Mouse (Mus musculus): Measurements from ENCODE around the gene Ifi211. TPM values are rescaled to one million over a fixed set of nuclear protein-coding genes. Genes with fewer than 3 reads are reported as not detected.
"Not testable (repeated sequence)": the region's sequence is repeated elsewhere in the genome, so short reads cannot be mapped to it uniquely, and the experiment has no call there.

Ifi211 gene
- total RNA-seq (2021): 1 to 10 TPM; 3.1 to 5.3 TPM
- long read RNA-seq, experiment 1, partial matches to known transcripts: 0 of 4 reads
- long read RNA-seq, experiment 1, other reads (novel, unspliced or antisense): 0 of 4 reads
- long read RNA-seq, experiment 2, partial matches to known transcripts: 0 of 1 reads
- long read RNA-seq, experiment 2, other reads (novel, unspliced or antisense): 0 of 1 reads

DNA sequence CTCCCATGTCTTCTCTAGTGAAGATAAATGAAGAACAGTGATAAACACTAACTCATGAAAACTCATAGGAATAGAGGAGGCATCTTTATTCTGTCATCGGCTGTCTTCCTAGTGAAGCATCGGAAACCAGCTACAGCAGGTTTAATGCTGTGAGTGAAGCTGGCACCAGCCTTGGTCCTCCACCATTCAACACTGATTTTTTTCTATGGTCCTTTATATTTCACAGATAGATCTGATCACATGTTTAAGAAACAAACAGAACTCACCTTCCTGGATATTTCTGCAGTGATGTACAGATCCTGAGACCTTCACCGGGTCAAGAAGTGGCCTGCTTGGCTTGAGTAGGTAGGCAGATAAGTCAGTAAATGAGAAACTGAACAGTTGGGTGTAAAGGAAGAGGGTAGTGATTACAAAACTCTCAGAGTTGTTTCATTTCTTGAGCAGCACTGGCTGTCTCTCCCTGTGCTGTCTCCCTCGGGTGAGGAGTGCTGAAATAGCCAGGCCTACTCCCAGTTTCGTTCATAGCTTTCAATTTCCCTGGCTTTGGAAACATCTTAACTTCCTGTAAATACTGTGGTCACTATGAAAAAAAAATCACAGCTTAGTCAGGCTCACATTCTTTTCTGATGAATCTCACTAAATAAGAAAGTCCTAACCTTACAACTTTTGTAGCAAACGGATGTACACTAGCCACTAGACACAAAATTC, at the start of gene Ifi211:
Gene Ifi211, minus strand, starts transcription at position 499 of the 708 bp plus-strand sequence.
- not testable (repeated sequence) for DNase-seq (ENCODE audit: low spot score in 2 of 2)

DNA sequence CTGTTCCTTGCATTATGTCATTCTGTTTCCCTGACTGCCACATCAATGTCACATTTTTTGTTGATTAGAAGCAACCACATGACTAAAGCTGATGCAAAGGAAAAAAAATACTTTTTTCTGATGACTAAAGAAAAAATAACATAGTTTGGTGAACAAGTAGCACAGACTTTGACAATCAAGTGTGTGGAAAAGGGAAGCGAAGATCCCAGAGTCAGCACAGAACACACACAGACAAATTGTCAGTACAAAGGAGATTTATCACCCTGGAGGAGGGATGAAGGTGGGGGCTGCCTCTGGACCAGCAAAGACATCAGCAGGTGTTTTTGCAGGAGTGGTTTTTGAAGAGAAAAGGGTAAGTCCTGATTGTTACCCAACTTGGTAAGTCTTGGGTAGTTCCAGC, 48.6 kb upstream of the Ifi211 start:
- DNase-seq (ENCODE audit: low spot score in 2 of 2): not testable (repeated sequence)

DNA sequence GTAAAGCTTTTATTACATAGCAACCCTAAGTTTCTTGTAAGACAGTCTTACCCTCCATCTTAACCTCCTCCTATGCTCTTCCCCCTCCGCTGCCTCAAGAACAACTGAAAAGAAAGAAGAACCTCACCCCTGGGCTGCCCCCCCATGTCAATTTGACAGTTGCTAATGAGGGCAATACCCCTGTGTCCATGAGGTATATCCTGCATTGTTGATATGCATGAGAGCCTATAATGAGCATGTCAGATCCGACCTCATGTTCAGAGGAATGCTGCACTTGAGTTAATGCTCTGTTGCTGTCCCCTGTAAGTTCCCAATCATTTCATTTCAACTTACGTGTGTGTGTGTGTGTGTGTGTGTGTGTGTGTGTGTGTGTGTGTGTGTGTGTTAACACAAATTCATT, 47.2 kb upstream of the Ifi211 start:
- not testable (repeated sequence) for DNase-seq (ENCODE audit: low spot score in 2 of 2)

DNA sequence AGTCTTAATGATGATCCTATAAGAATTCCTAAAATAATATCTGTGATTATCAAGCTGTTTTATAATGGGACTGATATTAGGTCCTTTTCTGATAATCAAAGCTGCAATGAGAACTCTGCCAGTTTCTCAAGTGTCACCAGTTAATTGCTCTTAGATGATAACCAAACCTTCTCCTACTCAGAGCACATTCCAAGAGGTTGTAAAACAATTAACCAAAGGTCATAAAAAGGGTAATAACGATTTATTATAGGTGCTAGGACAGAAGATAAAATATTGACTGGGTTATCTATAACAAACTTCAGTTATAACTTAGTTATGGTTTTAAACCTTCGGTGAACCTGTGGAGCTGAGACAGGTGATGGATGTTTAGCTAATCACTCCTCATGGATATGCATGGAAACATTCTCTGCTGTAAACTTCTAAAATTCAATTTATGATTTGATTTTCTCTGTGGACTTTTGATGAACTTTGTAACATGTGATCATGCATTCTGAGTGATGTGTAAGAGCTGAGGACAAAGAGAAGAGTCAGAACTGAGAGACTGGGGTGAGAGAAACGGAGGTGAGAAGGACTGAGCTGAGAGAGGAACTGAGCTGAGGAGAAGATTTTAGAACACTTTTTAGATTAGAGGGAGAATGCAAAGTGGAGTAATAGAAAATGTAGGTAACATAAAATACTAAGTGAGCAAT, 43.1 kb upstream of the Ifi211 start:
- DNase-seq (ENCODE audit: low spot score in 2 of 2): not testable (repeated sequence)

DNA sequence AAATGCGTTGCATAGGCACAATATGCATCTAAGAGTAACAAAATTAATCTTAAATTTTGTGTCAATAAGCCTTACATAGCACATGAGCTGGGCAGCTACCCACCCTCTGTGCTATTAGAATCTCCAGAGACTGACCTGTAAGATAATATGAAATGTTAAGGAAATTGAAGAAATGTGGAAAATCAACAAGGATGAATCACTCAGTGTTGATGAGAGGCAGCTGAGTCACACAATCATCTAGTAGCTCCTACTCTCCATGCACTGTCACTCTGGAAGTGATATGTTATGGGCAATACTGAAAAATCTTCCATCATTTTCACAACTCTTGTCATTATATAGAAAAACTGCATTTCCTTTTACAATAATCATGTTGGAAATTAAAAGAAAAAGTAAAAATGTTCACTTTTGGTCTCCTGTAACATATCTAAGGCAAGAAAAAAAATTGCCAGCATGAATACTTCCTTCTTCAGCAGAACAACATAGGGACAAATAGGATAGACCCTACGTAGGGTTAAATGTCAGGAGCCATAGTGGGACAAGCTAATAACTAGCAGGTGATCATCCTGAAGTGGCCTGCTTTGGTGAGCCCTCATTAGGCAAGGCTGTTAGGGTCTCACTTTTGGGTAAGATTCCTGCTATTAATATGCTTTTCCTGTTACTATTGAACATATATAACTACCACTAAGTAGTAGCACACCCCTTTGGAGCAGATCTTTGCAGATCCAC, 42.4 kb upstream of the Ifi211 start:
- DNase-seq (ENCODE audit: low spot score in 2 of 2): no peak

DNA sequence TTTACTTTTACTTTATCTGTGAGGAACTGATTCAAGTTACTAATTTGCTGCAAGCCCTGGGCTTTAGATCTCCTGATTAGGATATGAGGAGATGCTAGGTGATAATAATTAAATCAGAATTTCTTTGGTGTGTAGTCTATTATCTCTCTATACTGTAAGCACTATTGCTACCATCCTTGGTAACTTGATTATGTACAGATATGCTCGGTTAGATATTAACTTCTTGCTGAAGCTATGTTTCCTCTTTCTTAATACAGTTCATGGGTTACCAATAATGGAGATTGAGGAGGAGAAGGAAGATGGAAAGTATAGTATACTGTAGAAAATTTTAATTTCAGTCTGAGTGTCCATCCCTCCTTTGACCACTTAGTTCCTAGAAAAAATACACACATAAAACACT, 40.7 kb upstream of the Ifi211 start:
- no peak for DNase-seq (ENCODE audit: low spot score in 2 of 2)

DNA sequence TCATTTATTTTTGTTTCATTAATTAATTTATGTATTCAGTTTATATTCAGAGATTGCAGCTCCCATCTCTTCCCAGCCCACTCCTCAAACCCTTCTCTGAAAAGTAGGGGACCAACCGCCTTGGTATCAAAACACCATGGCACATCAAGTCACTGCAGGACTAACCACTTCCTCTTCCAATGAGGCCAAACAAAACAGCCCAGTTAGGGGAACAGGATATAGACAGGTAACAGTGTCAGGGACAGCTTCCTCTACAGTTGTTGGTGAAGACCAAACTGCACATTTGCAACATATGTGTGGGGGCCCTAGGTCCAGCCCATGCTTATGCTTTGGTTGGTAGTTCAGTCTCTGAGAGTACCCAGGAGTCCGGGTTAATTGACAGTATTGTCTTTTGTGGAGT, 36.2 kb upstream of the Ifi211 start:
- not testable (repeated sequence) for DNase-seq (ENCODE audit: low spot score in 2 of 2)

DNA sequence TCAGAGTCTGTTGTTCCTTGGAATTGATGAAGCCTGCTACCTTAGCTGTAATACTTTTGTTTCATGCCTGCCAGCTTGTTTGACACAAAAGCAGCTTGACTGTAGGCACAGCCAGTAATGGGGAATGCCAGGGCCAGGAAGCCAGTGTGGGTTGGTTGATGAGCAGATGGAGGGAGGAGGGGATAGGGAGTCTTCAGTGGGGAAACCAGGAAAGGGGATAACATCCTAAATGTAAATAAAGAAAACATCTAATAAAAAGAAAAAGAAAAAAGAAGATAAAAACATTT, 29.9 kb upstream of the Ifi211 start:
- DNase-seq (ENCODE audit: low spot score in 2 of 2): not testable (repeated sequence)

DNA sequence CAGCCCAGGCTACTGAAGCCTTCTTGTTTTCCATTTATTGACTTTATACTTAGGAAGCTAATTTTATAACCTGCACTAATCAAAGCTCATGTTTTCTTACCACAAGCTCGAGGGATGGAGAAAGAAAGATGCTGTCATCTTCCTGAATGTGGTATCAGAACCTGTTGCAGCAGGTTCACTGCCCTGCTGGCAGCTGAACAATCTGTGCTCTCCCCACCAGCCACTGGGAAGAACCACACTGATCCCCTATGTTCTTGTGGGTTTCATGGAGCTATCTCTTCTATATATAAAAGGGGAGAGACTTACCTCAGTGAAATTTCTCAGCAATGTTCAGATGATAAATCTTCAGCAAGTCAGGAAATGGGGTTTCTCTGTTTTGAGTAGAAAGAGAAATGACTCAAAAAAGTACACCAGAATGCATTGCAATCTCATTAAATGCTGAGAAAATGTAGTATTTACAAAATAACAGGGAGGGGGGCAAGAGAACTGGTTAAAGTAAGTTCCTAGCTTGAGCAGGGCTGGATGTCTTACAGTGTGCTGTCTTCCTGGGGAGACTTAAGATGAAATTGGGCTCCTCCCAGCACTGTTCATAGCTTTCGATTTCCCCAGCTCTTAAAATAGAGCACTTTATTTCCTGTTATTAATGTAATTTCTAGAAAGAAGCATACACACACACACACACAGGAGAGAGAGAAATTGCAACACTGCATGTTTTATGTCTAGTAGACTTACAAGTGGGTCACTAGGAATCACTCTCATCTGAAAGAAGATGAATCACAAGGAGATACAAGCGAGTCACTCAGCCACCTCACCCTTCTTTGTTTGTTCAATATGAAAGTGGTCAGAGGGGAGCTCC, 29.3 kb upstream of the Ifi211 start, which contains the start of the genes Mndal and Ifi203:
Gene Mndal, minus strand, starts transcription at position 568 of the 856 bp plus-strand sequence.
Gene Ifi203, minus strand, starts transcription at position 749 of the 856 bp plus-strand sequence.
- not testable (repeated sequence) for DNase-seq (ENCODE audit: low spot score in 2 of 2)

DNA sequence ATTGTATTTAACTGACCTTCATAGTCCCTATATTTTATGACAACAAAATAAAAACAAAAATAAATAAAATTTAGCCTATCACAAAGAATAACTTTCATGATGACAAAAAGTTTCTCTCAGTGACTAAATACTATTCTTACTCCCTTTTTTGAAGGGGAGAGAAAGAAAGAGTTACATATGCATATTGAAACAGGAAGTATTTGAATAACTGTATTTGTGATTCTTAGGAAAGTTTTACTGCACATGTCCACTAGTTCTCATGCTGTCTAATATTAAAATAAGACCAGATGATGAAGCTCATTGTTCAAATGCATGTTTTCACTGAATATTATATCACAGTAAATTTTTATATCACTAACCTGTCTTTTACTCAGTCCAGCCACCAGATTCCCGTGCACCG, 28.7 kb upstream of the Ifi211 start:
- DNase-seq (ENCODE audit: low spot score in 2 of 2): not testable (repeated sequence)

DNA sequence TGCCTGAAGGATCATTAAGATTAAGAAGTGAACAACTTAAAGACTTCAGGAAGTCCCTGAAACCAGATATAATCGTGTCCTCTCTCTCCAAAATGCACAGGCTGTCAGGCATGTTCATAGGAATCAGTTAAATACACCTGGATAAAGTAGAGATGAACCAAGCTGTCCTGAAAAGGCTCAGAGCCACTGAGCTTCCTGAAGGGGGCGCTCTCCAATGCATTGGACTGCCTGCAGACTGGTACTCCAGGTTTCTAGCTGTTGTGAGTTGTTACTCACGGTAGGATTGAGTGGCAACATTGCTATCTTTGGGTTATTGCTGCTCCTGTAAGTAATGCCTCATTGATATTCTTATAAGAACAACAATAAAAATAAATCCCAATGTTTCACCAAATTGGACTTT, 6.4 kb upstream of the Ifi211 start:
- not testable (repeated sequence) for DNase-seq (ENCODE audit: low spot score in 2 of 2)

DNA sequence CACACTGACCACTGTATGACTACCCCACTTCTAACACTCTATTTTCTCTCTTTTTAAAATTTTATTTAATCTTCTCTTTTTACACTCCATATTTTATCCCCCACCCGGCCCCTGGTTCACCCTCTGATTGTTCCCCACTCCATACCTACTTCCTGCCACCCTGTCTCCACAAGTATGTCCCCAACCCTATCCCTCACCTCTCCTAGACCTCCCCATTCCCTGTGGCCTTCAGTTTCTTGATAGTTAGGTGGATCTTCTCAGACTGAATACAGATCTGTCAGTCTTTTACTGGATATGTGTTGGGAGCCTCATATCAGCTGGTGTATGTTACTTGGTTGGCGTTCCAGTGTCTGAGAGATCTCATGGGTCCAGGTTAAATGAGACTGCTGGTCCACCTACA, 1.7 kb upstream of the Ifi211 start:
- no peak for DNase-seq (ENCODE audit: low spot score in 2 of 2)

DNA sequence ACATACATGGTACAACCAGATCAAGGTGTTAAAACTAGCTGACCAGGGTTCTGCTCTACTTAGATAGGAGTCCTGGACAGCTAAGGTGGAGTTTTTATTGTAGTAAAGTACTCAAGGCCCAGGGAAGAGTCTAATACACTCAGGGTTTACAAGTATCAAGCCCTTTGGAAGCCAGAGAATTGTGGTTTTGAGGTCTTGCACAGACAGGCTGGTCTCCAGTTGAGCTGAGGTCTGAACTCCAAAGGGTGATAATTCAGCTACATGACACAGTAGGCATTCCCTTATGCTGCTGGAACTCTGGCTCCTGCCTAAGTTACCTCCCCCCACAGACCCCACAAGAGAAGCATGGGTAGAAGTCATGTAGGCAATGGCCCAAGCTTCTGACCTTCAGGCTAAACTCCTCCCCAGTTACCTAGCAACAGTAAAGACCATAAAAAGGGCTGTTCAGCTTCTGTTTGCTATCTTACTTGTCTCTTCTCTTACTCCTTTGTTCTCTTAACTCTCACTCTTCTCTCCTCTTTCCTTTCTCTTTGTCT, 478 bp upstream of the Ifi211 start:
- not testable (repeated sequence) for DNase-seq (ENCODE audit: low spot score in 2 of 2)

DNA sequence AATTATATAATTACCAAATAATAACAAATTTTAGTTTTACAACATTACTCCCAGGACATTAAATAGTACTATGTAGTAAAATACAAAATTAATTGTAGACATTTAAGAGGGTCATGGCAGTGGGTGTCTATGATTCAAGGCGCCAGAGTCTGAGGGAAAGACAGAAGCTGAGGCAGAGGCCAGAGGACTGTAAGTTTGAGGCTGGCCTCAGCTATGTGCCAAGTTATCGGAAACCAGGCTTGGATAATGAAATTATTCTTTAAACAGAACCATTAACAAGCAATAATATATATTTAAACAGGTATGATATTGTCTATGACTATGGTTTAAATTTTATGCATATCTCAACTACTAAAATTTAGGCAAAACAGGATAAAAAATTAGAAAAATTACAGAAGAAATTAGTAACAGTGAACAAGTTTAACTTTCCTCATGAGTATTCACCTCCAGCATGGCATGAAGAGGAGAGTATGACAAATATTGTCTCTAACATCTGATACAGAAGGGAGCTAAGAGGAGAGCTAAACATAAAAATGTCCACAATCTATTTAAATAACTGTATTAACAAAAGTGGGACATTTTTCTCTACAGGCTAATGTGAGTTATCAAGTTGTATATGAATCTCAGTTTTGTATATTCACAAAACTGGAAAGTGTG, 910 bp downstream of the Ifi211 start:
- DNase-seq (ENCODE audit: low spot score in 2 of 2): no peak

DNA sequence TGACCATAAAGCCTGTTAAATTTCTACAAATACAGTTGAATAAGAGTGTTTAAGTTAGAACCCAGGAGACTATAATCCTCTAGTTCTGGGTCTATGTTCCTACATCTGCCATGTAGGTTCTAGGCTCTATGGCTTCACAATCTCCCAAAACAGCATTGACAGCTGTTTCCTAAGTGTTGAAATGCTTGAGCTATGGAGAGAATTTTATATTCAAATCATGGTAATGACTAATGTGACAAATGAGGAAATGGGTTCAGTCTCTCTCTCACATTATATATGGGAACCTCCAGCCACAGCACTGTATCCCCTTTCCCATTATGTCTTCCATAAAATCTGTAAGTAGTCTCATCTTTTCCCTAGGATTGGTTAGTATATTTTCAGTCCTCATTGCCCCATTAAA, 4.5 kb downstream of the Ifi211 start:
- not testable (repeated sequence) for DNase-seq (ENCODE audit: low spot score in 2 of 2)

DNA sequence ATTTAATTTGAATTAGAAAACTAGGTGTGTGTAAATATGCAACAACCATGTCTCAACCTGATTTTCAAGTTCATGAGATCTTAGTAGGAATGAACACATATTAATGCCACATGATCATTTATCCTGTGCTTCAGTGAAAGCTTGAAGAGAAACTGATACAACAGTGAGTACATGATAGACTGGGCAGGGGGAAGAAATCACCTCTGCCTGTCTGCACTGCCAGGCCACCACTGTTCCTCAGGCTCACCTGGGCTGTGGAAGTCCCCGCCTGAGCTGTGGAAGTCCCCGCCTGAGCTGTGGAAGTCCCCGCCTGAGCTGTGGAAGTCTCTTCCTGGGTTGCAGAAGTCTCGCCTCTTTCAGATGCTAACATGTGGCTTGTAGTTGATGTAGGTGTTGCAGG, 7.0 kb downstream of the Ifi211 start:
- not testable (repeated sequence) for DNase-seq (ENCODE audit: low spot score in 2 of 2)

DNA sequence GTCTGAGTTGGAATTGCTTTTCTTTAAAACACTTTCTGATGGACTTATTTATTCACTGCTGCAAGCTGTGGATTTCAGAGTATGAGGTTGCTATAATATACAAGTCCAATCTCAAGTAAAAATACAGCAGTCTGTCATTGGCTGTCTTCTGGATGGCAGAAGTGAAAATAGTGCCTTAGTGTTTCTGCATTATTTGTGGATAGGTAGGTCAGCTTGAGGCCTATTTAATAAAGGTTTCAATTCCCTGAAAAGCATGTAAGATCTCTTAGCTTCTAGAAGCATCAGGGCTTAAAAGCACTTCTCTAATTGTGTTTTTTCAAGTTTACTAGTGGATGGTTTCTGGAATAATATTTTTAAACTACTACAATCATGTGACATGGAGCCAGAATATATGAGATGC, 23.1 kb downstream of the Ifi211 start:
- not testable (repeated sequence) for DNase-seq (ENCODE audit: low spot score in 2 of 2)

DNA sequence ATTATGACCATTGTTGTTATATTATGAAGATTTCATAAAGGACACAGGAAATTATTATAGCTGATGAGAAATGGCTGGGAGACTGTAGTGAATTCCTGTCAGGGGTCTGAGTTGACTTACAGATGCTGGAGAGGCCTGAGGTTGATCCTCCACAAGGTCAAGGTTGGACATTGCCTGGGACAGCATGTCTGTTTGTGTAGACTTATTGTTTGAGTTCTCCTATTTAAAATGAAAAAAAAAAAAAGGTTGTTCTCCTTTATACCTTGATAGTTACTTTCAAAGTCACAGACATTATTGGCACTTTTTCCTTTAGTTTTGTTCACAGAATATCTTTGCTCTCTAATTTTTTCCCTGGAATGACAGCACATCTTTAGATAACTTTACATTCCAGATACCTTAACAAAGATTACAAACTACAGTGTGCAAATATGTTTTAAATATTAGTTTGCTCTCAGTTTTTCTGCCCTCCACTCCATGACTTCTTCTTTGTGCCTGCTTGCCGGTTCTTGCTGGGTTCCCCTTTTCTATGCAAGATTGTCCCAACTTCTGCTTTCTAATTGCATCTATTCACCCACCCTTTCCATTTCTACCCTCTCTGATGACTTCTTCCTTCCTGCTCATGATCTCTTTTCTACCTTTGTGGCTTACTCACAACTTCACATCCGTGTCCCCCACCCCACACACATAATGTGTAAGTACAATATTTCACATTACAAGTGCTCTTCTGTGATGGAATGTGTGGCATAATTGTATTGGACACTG, 25.6 kb downstream of the Ifi211 start:
- DNase-seq (ENCODE audit: low spot score in 2 of 2): not testable (repeated sequence)
